Mouse (Mus musculus): ENCODE measurements around the gene Spata2.
A peak's percentile ranks its signal among the peaks of the same experiment; 100 is the strongest.

Gene Spata2

GRCm38 (mm10) chr2:167482681-167483080 lies 10.0 kb downstream of the Spata2 start:
- no peak for DNase-seq (ENCODE audit: low spot score)

- DNase-seq (ENCODE audit: low spot score): no peak
Observed at GRCm38 (mm10) chr2:167479501-167479900, 13.2 kb downstream of the Spata2 start.

GRCm38 (mm10) chr2:167478128-167478527 lies 14.6 kb downstream of the Spata2 start:
- DNase-seq (ENCODE audit: low spot score): no peak

- no peak for DNase-seq (ENCODE audit: low spot score)
Observed at GRCm38 (mm10) chr2:167476762-167477161, 15.9 kb downstream of the Spata2 start.

- DNase-seq (ENCODE audit: low spot score): peak; percentile 90
Observed at GRCm38 (mm10) chr2:167476200-167476688, 16.4 kb downstream of the Spata2 start.

GRCm38 (mm10) chr2:167475596-167475995 lies 17.1 kb downstream of the Spata2 start:
- no peak for DNase-seq (ENCODE audit: low spot score)

GRCm38 (mm10) chr2:167474218-167474617 lies 18.5 kb downstream of the Spata2 start:
- no peak for DNase-seq (ENCODE audit: low spot score)

GRCm38 (mm10) chr2:167471585-167471984 lies 21.1 kb downstream of the Spata2 start:
- DNase-seq (ENCODE audit: low spot score): no peak

- no peak for DNase-seq (ENCODE audit: low spot score)
Observed at GRCm38 (mm10) chr2:167470611-167471010, 22.1 kb downstream of the Spata2 start.

GRCm38 (mm10) chr2:167468444-167468843 lies 24.2 kb downstream of the Spata2 start:
- no peak for DNase-seq (ENCODE audit: low spot score)

GRCm38 (mm10) chr2:167467214-167467613 lies 25.5 kb downstream of the Spata2 start:
- DNase-seq (ENCODE audit: low spot score): no peak

GRCm38 (mm10) chr2:167465951-167466350 lies 26.7 kb downstream of the Spata2 start:
- no peak for DNase-seq (ENCODE audit: low spot score)

GRCm38 (mm10) chr2:167463802-167464201 lies 28.9 kb downstream of the Spata2 start:
- DNase-seq (ENCODE audit: low spot score): no peak

GRCm38 (mm10) chr2:167462954-167463353 lies 29.7 kb downstream of the Spata2 start:
- DNase-seq (ENCODE audit: low spot score): peak; percentile 86

- DNase-seq (ENCODE audit: low spot score): no peak
Observed at GRCm38 (mm10) chr2:167459071-167459865, 33.4 kb downstream of the Spata2 start.

GRCm38 (mm10) chr2:167458548-167458947 lies 34.1 kb downstream of the Spata2 start:
- DNase-seq (ENCODE audit: low spot score): no peak

- DNase-seq (ENCODE audit: low spot score): no peak
Observed at GRCm38 (mm10) chr2:167457213-167457612, 35.5 kb downstream of the Spata2 start.

- no peak for DNase-seq (ENCODE audit: low spot score)
Observed at GRCm38 (mm10) chr2:167456361-167457020, 36.2 kb downstream of the Spata2 start.

- DNase-seq (ENCODE audit: low spot score): peak; percentile 68
Observed at GRCm38 (mm10) chr2:167453814-167454213, 38.9 kb downstream of the Spata2 start.

- no peak for DNase-seq (ENCODE audit: low spot score)
Observed at GRCm38 (mm10) chr2:167450647-167451046, 42.0 kb downstream of the Spata2 start.

- no peak for DNase-seq (ENCODE audit: low spot score)
Observed at GRCm38 (mm10) chr2:167449331-167450275, 43.1 kb downstream of the Spata2 start.

GRCm38 (mm10) chr2:167447629-167448028 lies 45.1 kb downstream of the Spata2 start:
- no peak for DNase-seq (ENCODE audit: low spot score)

Data from testis, postnatal 10 days (tissue).